Comparison of ENCODE assay signal across 15 mouse cellular contexts in the genomic region with DNA sequence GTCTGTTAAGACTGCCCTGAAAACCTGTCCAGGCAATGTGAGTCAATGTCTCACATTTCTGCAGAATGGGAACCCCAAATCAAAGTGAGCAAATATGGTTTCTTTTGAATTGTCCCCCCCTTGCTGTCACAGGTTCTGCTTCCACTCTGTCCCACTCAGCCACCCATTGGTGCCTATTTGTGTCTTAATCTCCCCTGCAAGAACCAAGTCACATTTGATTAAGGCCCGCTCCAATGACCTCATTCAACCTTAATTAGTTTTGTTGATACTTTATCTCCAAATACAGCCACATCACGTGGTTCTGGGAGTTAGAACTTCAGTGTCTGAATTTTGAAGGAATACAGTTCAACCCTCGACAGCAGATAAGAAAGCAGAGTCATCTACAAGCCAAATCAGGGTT.
DNase-seq lines count a peak whose midpoint lies in the region; ATAC-seq lines count a peak whose summit lies in the region.
"Had no signal": no experiment of that assay in that cellular context is flagged by ENCODE, and none has a peak within 500 bp of the region (broad histone marks: within the 10 kb centered on the region; RNA-seq: fewer than 3 reads in every experiment).

No protein-coding gene starts in this region.

- no peak overlapping the region for H3K4me3 ChIP-seq in embryonic facial prominence, embryonic 14.5 days (ENCODE audit: low read depth, low read length)
- H3K4me3 ChIP-seq in embryonic facial prominence, embryonic 10.5 days, result no peak overlapping the region
- H3K4me3 ChIP-seq: embryonic facial prominence, embryonic 13.5 days; forebrain, embryonic 13.5 days had no signal

- H3K27me3 ChIP-seq in embryonic facial prominence, embryonic 14.5 days (replicated peaks; ENCODE audit: control insufficient read depth, insufficient read depth, low read length), result no peaks in the 10 kb centered on the region
- H3K27me3 ChIP-seq in embryonic facial prominence, embryonic 10.5 days (replicated peaks; ENCODE audit: low read depth, poor library complexity, severe bottlenecking), result no peaks in the 10 kb centered on the region
- H3K27me3 ChIP-seq: embryonic facial prominence, embryonic 13.5 days; forebrain, embryonic 13.5 days had no signal

- no peak overlapping the region for H3K27ac ChIP-seq in embryonic facial prominence, embryonic 14.5 days (replicated peaks; ENCODE audit: low read depth, low read length)
- H3K27ac ChIP-seq in embryonic facial prominence, embryonic 10.5 days (replicated peaks), result no peak overlapping the region
- H3K27ac ChIP-seq: embryonic facial prominence, embryonic 13.5 days; forebrain, embryonic 13.5 days had no signal

- H3K4me2 ChIP-seq in embryonic facial prominence, embryonic 14.5 days (ENCODE audit: low read depth, low read length), result no peak overlapping the region
- H3K4me2 ChIP-seq: embryonic facial prominence, embryonic 13.5 days; forebrain, embryonic 13.5 days had no signal

- DNase-seq in embryonic facial prominence, embryonic 14.5 days (ENCODE audit: low spot score), result peak; percentile 56
- no peak for DNase-seq in embryonic facial prominence, embryonic 10.5 days (ENCODE audit: low spot score)
- DNase-seq in Muller cell, postnatal 12 days (ENCODE audit: inconsistent ontology term), result peak; percentile 62
- DNase-seq in retina, postnatal 1 day, result peak; percentile 94
- no peak for DNase-seq in adrenal gland, postnatal 10 days
- DNase-seq in thymus, postnatal 25 days, result no peak
- DNase-seq: B cell, adult 2 months; cerebellum, adult 11-12 months; cerebellum, adult 2 months; cerebellum, adult 9-10 months; cerebellum, postnatal 10 days; cerebellum, postnatal 25 days had no signal

- H3K4me1 ChIP-seq in embryonic facial prominence, embryonic 14.5 days (ENCODE audit: control insufficient read depth, insufficient read depth, low read length), result no peaks in the 10 kb centered on the region
- no peaks in the 10 kb centered on the region for H3K4me1 ChIP-seq in embryonic facial prominence, embryonic 10.5 days
- H3K4me1 ChIP-seq: embryonic facial prominence, embryonic 13.5 days; forebrain, embryonic 13.5 days had no signal

- H3K9ac ChIP-seq in embryonic facial prominence, embryonic 14.5 days (ENCODE audit: low read depth, low read length), result no peak overlapping the region
- H3K9ac ChIP-seq: embryonic facial prominence, embryonic 13.5 days; forebrain, embryonic 13.5 days had no signal

- no peaks in the 10 kb centered on the region for H3K36me3 ChIP-seq in embryonic facial prominence, embryonic 14.5 days (ENCODE audit: control insufficient read depth, insufficient read depth, low read length)
- no peaks in the 10 kb centered on the region for H3K36me3 ChIP-seq in embryonic facial prominence, embryonic 10.5 days (replicated peaks)
- H3K36me3 ChIP-seq: embryonic facial prominence, embryonic 13.5 days had no signal

- H3K9me3 ChIP-seq in embryonic facial prominence, embryonic 14.5 days (ENCODE audit: control insufficient read depth, low read length), result no peaks in the 10 kb centered on the region
- no peaks in the 10 kb centered on the region for H3K9me3 ChIP-seq in embryonic facial prominence, embryonic 10.5 days
- H3K9me3 ChIP-seq: embryonic facial prominence, embryonic 13.5 days; forebrain, embryonic 13.5 days had no signal

- WGBS in embryonic facial prominence, embryonic 14.5 days, result 63% methylated on average over 3 of the region's 3 CpGs
- WGBS in embryonic facial prominence, embryonic 10.5 days, result 61% methylated on average over 3 of the region's 3 CpGs

- peak; percentile 85; the same call in 1 of the 2 replicates for ATAC-seq in embryonic facial prominence, embryonic 14.5 days (ENCODE audit: low read depth)
- ATAC-seq: forebrain, embryonic 13.5 days; forebrain, embryonic 16.5 days had no signal

Comparison
In these comparisons a context has a peak if more than half of its experiments do, and no peak if none do; other contexts are left out.
1. DNase-seq: peak in embryonic facial prominence, embryonic 14.5 days (single experiment), Muller cell, postnatal 12 days (single experiment) and retina, postnatal 1 day (single experiment); none in embryonic facial prominence, embryonic 10.5 days (single experiment), adrenal gland, postnatal 10 days (single experiment) and thymus, postnatal 25 days (single experiment).